Mouse (Mus musculus) limb, embryonic 14.5 days (tissue): ENCODE results near the gene Usp19. TPM values are rescaled to one million over a fixed set of nuclear protein-coding genes. Genes with fewer than 3 reads are reported as not detected.

Experiments used
- ATAC-seq: fragments of 200-750 bp; cut with Nextera tagmentation; 2 replicates; pipeline ENCODE4 v1.8.0; 2017; ENCODE audit warnings: low read depth, moderate number of reproducible peaks, moderate TSS enrichment; ENCODE audit not compliant: low FRiP score
- DNase-seq: peaks from one replicate; pipeline ENCODE4 v3.0.0-alpha.2; 2015; ENCODE audit warnings: low spot score
- H3K27ac ChIP-seq: fragments of 300-500 bp; sonication (generic); replicated peaks from 2 replicates; pipeline ENCODE4 v1.5.1; 2014; ENCODE audit warnings: low read depth, mild to moderate bottlenecking, low read length, moderate library complexity, mixed read lengths
- H3K27me3 ChIP-seq: fragments of 300-500 bp; sonication (generic); 2 replicates; pipeline ENCODE4 v1.6.1; 2014; ENCODE audit warnings: low read length, mixed read lengths; ENCODE audit not compliant: control insufficient read depth, insufficient read depth
- H3K36me3 ChIP-seq: fragments of 300-500 bp; sonication (generic); 2 replicates; pipeline ENCODE4 v1.6.1; 2014; ENCODE audit warnings: mild to moderate bottlenecking, low read length, moderate library complexity, mixed read lengths; ENCODE audit not compliant: control insufficient read depth, insufficient read depth
- H3K4me1 ChIP-seq: fragments of 300-500 bp; sonication (generic); 2 replicates; pipeline ENCODE4 v1.6.1; 2014; ENCODE audit warnings: antibody characterized with exemption, low read length, mixed read lengths; ENCODE audit not compliant: control insufficient read depth, insufficient read depth
- H3K4me2 ChIP-seq: fragments of 300-500 bp; sonication (generic); replicated peaks from 2 replicates; pipeline ENCODE4 v1.6.1; 2014; ENCODE audit warnings: low read depth, mild to moderate bottlenecking, low read length, moderate library complexity; ENCODE audit not compliant: severe bottlenecking
- H3K4me3 ChIP-seq: fragments of 300-500 bp; sonication (generic); replicated peaks from 2 replicates; pipeline ENCODE4 v1.5.1; 2014; ENCODE audit warnings: low read length
- H3K9ac ChIP-seq: fragments of 300-500 bp; sonication (generic); 2 replicates; pipeline ENCODE4 v1.6.1; 2014; ENCODE audit warnings: mild to moderate bottlenecking, low read depth, low read length, moderate library complexity; ENCODE audit not compliant: severe bottlenecking
- H3K9me3 ChIP-seq: fragments of 300-500 bp; sonication (generic); 2 replicates; pipeline ENCODE4 v1.6.1; 2016; ENCODE audit warnings: low read length; ENCODE audit not compliant: control insufficient read depth
- POLR2A ChIP-seq: fragments of 200-500 bp; IDR thresholded peaks from 2 replicates; pipeline ENCODE4 v1.8.0; 2012; ENCODE audit warnings: inconsistent platforms, mild to moderate bottlenecking, moderate library complexity, borderline replicate concordance; ENCODE audit not compliant: insufficient read depth, insufficient read length; ENCODE audit errors: extremely low read depth
- WGBS: fragments of 180-500 bp; shearing (Covaris S2); extraction: QIAGEN DNeasy Blood & Tissue Kit; methylation state at CpG from one replicate; pipeline ENCODE4 v1.1.7; 2014; 5-methylcytosine and 5-hydroxymethylcytosine counted together
- polyA plus RNA-seq, 2 experiments: library from polyadenylated mRNA; depleted of rRNA in 1 of 2; stranded (reverse) in 1 of 2; unstranded in 1 of 2; fragments of >200 nt; fragmentation: Nextera tagmentation in 1 of 2; extraction: Ambion mirVana in 1 of 2; gene quantifications; 2 replicates each; pipeline versions ENCODE4 v1.2.1 to v1.2.3; 2012 to 2014

The Usp19 gene
- polyA plus RNA-seq, 2 experiments: 59.3 to 160 TPM

- no peak for ATAC-seq
- peaks cover 6% of the 10 kb centered on the region for H3K4me1 ChIP-seq
- TF ChIP-seq POLR2A: no peak
- no peaks in the 10 kb centered on the region for H3K27me3 ChIP-seq
- no peak overlapping the region for H3K9ac ChIP-seq
- WGBS: 91% methylated on average over 2 of the region's 2 CpGs
- H3K36me3 ChIP-seq: peaks cover 51% of the 10 kb centered on the region
- H3K27ac ChIP-seq: no peak overlapping the region
- H3K4me2 ChIP-seq: no peak overlapping the region
- DNase-seq: no peak
- peaks cover 3% of the 10 kb centered on the region; the same call in 1 of the 2 replicates for H3K9me3 ChIP-seq
- no peak overlapping the region for H3K4me3 ChIP-seq
These were observed 24.2 kb upstream of the Usp19 start for GRCm38 (mm10) chr9:108466219-108466618.

GRCm38 (mm10) chr9:108469430-108469829 is 21.0 kb upstream of the Usp19 start:
- ATAC-seq (no peak), DNase-seq (no peak)
- no peak overlapping the region for H3K4me3 ChIP-seq
- WGBS: 77% methylated on average over 5 of the region's 5 CpGs
- H3K4me2 ChIP-seq: no peak overlapping the region
- H3K4me1 ChIP-seq: no peaks in the 10 kb centered on the region
- TF ChIP-seq POLR2A: no peak
- no peaks in the 10 kb centered on the region for H3K27me3 ChIP-seq
- no peak overlapping the region for H3K9ac ChIP-seq
- no peak overlapping the region for H3K27ac ChIP-seq
- H3K9me3 ChIP-seq: peaks cover 3% of the 10 kb centered on the region; the same call in 1 of the 2 replicates
- peaks cover 31% of the 10 kb centered on the region for H3K36me3 ChIP-seq

- TF ChIP-seq POLR2A: no peak
- WGBS: 73% methylated on average over 4 of the region's 4 CpGs
- no peak overlapping the region for H3K4me2 ChIP-seq
- ATAC-seq: no peak
- H3K9me3 ChIP-seq: peaks cover 3% of the 10 kb centered on the region; the same call in 1 of the 2 replicates
- no peaks in the 10 kb centered on the region for H3K27me3 ChIP-seq
- H3K9ac ChIP-seq: no peak overlapping the region
- peaks cover 27% of the 10 kb centered on the region for H3K36me3 ChIP-seq
- no peaks in the 10 kb centered on the region for H3K4me1 ChIP-seq
- DNase-seq: no peak
- no peak overlapping the region for H3K27ac ChIP-seq
- H3K4me3 ChIP-seq: no peak overlapping the region
These were observed 20.6 kb upstream of the Usp19 start for GRCm38 (mm10) chr9:108469845-108470244.

- WGBS: 57% methylated on average over 1 of the region's 1 CpGs
- H3K4me1 ChIP-seq: peaks cover 6% of the 10 kb centered on the region
- ATAC-seq (no peak), DNase-seq (no peak)
- no peak overlapping the region for H3K9ac ChIP-seq
- TF ChIP-seq POLR2A: no peak
- H3K9me3 ChIP-seq: no peaks in the 10 kb centered on the region
- H3K4me2 ChIP-seq: no peak overlapping the region
- H3K27ac ChIP-seq: no peak overlapping the region
- no peak overlapping the region for H3K4me3 ChIP-seq
- H3K36me3 ChIP-seq: no peaks in the 10 kb centered on the region
- no peaks in the 10 kb centered on the region for H3K27me3 ChIP-seq
These were observed 15.9 kb upstream of the Usp19 start for GRCm38 (mm10) chr9:108474528-108474927.

GRCm38 (mm10) chr9:108478638-108479156 is 11.7 kb upstream of the Usp19 start:
- Histone ChIP-seq H3K4me3 (peak overlapping the region; percentile 69), H3K4me1 (peaks cover 14% of the 10 kb centered on the region), H3K4me2 (peak overlapping the region; percentile 95), H3K27me3 (no peaks in the 10 kb centered on the region), H3K27ac (peak overlapping the region; percentile 87), H3K9ac (peak overlapping the region; percentile 67), H3K9me3 (no peaks in the 10 kb centered on the region), H3K36me3 (peaks cover 28% of the 10 kb centered on the region)
- no peak for TF ChIP-seq POLR2A
- ATAC-seq (peak; percentile 85), DNase-seq (peak; percentile 88)
- under 1% methylated on average over 20 of the region's 20 CpGs for WGBS
